Mouse (Mus musculus) adrenal gland, adult 8-10 months (tissue): Measurements from ENCODE around the gene Rrm1. TPM values are rescaled to one million over a fixed set of nuclear protein-coding genes. Genes with fewer than 3 reads are reported as not detected.

Source experiments
- total RNA-seq, 4 experiments: library from RNA; stranded (reverse); gene quantifications; 2 replicates each; pipeline ENCODE4 v1.2.4; 2022

Gene Rrm1
- total RNA-seq, 4 experiments from 2014 or later: 16.4 to 23.7 (median 20.3) TPM

Other genes starting within 250 kb of the Rrm1 start
- gene Nup98, start 231.5 kb upstream of the Rrm1 start, total RNA-seq: 10 to 100 TPM; 56.0 to 84.3 (median 74.0) TPM
- 10 to 100 TPM; 76.4 to 94.5 (median 93.0) TPM for gene Pgap2, start 231.5 kb upstream of the Rrm1 start, total RNA-seq
- gene Rhog, start 185.6 kb upstream of the Rrm1 start, total RNA-seq: 10 to 100 TPM; 39.8 to 54.4 (median 47.5) TPM
- gene Stim1, start 173.9 kb upstream of the Rrm1 start, total RNA-seq: 10 to 100 TPM; 74.4 to 93.6 (median 83.3) TPM
- gene Olfr543, start 40.0 kb downstream of the Rrm1 start, total RNA-seq: not detected
- not detected for gene Olfr544, start 46.6 kb downstream of the Rrm1 start, total RNA-seq
- not detected for gene Olfr545, start 57.9 kb downstream of the Rrm1 start, total RNA-seq
- not detected for gene Olfr547, start 93.1 kb downstream of the Rrm1 start, total RNA-seq
- gene Olfr548-ps1, start 99.2 kb downstream of the Rrm1 start, total RNA-seq: not detected
- not detected for gene Olfr549, start 108.2 kb downstream of the Rrm1 start, total RNA-seq
- 10 to 100 TPM; 13.9 to 22.2 (median 19.0) TPM for gene Trim21, start 123.8 kb downstream of the Rrm1 start, total RNA-seq
- under 1 TPM in 1 of 4 experiments, not detected in 3; 0.19 TPM for gene Olfr550, start 129.7 kb downstream of the Rrm1 start, total RNA-seq
- not detected for gene Olfr551, start 150.2 kb downstream of the Rrm1 start, total RNA-seq
- under 1 TPM in 1 of 4 experiments, not detected in 3; 0.05 TPM for gene Olfr552, start 156.1 kb downstream of the Rrm1 start, total RNA-seq
- not detected for gene Olfr553, start 176.5 kb downstream of the Rrm1 start, total RNA-seq
- gene Olfr554, start 196.7 kb downstream of the Rrm1 start, total RNA-seq: not detected
- not detected for gene Olfr555, start 217.1 kb downstream of the Rrm1 start, total RNA-seq
- gene Olfr556, start 223.2 kb downstream of the Rrm1 start, total RNA-seq: not detected
- 10 to 100 TPM; 10.9 to 19.3 (median 15.7) TPM for gene Trim68, start 245.6 kb downstream of the Rrm1 start, total RNA-seq